In genomic region chr14:15934729-15935128, GRCm38 (mm10) we compare ENCODE assay signal across 15 mouse cellular contexts.
"Had no signal": no experiment of that assay in that cellular context is flagged by ENCODE, and none has a peak within 500 bp of the region (broad histone marks: within the 10 kb centered on the region; RNA-seq: fewer than 3 reads in every experiment).

No protein-coding gene starts in this region.

- H3K4me2 ChIP-seq: kidney, embryonic 15.5 days; limb, embryonic 15.5 days; liver, embryonic 12.5 days; lung, embryonic 14.5 days; midbrain, embryonic 11.5 days; midbrain, embryonic 15.5 days; neural tube, embryonic 15.5 days had no signal

- H3K27ac ChIP-seq: kidney, embryonic 15.5 days; limb, embryonic 15.5 days; liver, embryonic 12.5 days; macrophage; midbrain, embryonic 15.5 days; neural tube, embryonic 15.5 days had no signal

- ATAC-seq: liver, embryonic 12.5 days; midbrain, embryonic 15.5 days had no signal

- H3K27me3 ChIP-seq: kidney, embryonic 15.5 days; limb, embryonic 15.5 days; liver, embryonic 12.5 days; megakaryocyte, embryonic 14.5 days; midbrain, embryonic 15.5 days; neural tube, embryonic 15.5 days had no signal

- H3K4me1 ChIP-seq: kidney, embryonic 15.5 days; limb, embryonic 15.5 days; liver, embryonic 12.5 days; megakaryocyte, embryonic 14.5 days; midbrain, embryonic 15.5 days; neural tube, embryonic 15.5 days had no signal

- H3K9me3 ChIP-seq: kidney, embryonic 15.5 days; limb, embryonic 15.5 days; liver, embryonic 12.5 days; midbrain, embryonic 15.5 days; neural tube, embryonic 15.5 days had no signal

- H3K9ac ChIP-seq: kidney, embryonic 15.5 days; limb, embryonic 15.5 days; liver, embryonic 12.5 days; lung, embryonic 14.5 days; midbrain, embryonic 15.5 days; neural tube, embryonic 15.5 days had no signal

- DNase-seq: kidney, adult 2 months; kidney, postnatal 25 days; layer of hippocampus, postnatal 36 days; lung, embryonic 14.5 days; lung, postnatal 14 days; thymus, adult 18-20 months; thymus, postnatal 4 days had no signal

- H3K36me3 ChIP-seq: kidney, embryonic 15.5 days; limb, embryonic 15.5 days; liver, embryonic 12.5 days; midbrain, embryonic 15.5 days; neural tube, embryonic 15.5 days had no signal

- H3K4me3 ChIP-seq: kidney, embryonic 15.5 days; limb, embryonic 15.5 days; liver, embryonic 12.5 days; megakaryocyte, embryonic 14.5 days; midbrain, embryonic 15.5 days; neural tube, embryonic 15.5 days had no signal
